Mouse (Mus musculus) G1E (cell line): ENCODE measurements around the gene Clrn3.

Experiments used
- CTCF ChIP-seq: IDR thresholded peaks from 2 replicates; pipeline ENCODE4 v1.5.1; 2012; ENCODE audit warnings: low read depth, low read length, inconsistent platforms, mixed read lengths
- GATA1 ChIP-seq: IDR thresholded peaks from 2 replicates; pipeline ENCODE4 v1.6.1; 2012; ENCODE audit warnings: borderline replicate concordance, low read length, inconsistent platforms, mixed read lengths

DNA sequence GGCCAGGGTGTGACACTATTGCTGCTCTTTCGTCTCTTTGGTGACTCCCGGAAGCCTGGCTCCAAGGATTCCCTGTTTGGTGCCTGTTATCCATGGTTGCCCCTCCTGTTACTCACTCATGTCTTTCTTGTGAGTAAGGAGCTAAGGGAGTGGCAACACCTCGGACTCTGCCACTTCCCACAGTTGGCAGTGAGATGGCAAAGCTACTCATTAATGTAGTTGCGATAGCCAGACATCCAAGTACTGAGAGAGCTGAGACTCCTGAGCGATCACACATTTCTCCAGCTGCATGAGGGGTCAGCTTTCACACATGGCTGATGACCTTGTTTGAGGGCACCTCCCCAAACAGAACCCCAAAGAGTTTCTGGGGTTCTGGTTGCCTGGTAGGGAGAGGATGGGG, 18.0 kb downstream of the Clrn3 start:
- TF ChIP-seq CTCF (no peak), GATA1 (no peak)
